Mouse (Mus musculus) megakaryocyte, embryonic 14.5 days (primary cell): Measurements from ENCODE around the gene Fbxl20.

Experiments
- FLI1 ChIP-seq: IDR thresholded peaks from 2 replicates; pipeline ENCODE4 v1.6.1; 2012; ENCODE audit warnings: low read length, inconsistent platforms, mixed read lengths
- GATA1 ChIP-seq: IDR thresholded peaks from 3 replicates; pipeline ENCODE4 v1.6.1; 2012; ENCODE audit warnings: mixed read lengths, low read length, inconsistent platforms, borderline replicate concordance

DNA sequence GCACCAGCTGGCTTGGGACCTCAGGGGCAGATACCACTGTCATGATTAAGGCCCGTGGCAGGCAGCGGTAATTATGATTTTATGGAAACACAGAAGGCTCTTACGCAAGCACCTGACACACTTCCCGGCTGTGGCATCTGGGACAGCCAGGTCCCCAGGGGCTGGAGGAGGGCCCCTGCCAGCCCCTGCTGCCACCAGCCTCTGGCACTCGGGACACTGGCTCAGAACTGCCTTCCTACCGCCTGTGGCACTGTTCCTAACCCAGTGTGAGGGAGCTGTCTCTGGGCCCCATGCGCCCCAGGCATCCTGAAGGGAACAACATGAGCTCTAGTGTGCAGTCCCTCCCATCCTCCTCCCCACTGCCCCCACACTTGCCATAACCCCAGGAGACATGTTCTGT, 90.5 kb downstream of the Fbxl20 start:
- TF ChIP-seq GATA1 (no peak), FLI1 (no peak)
